Mouse (Mus musculus) forebrain, embryonic 13.5 days (tissue): Measurements from ENCODE around the gene Defb11. TPM values are rescaled to one million over a fixed set of nuclear protein-coding genes. Genes with fewer than 3 reads are reported as not detected.

Source experiments
- polyA plus RNA-seq: library from polyadenylated mRNA; unstranded; fragments of >200 nt; fragmentation: Nextera tagmentation; extraction: Ambion mirVana; gene quantifications from 2 replicates; pipeline ENCODE4 v1.2.1, GENCODE M21; 2015

Gene Defb11
- polyA plus RNA-seq, 1 experiment from 2014 or later = 3.2 TPM

Other genes starting within 250 kb of the Defb11 start
- not detected in 2 replicates for gene Defa34, start 240.6 kb downstream of the Defb11 start, polyA plus RNA-seq
- not detected in 2 replicates for gene AY761184, start 202.8 kb downstream of the Defb11 start, polyA plus RNA-seq
- not detected in 2 replicates for gene Defa24, start 171.9 kb downstream of the Defb11 start, polyA plus RNA-seq
- not detected in 2 replicates for gene Defb50, start 82.9 kb downstream of the Defb11 start, polyA plus RNA-seq
- gene Defb2, start 66.5 kb downstream of the Defb11 start, polyA plus RNA-seq = not detected in 2 replicates
- gene Defb10, start 47.5 kb downstream of the Defb11 start, polyA plus RNA-seq = not detected in 2 replicates
- not detected in 2 replicates for gene Defb9, start 21.0 kb downstream of the Defb11 start, polyA plus RNA-seq
- gene Defb15, start 26.3 kb upstream of the Defb11 start, polyA plus RNA-seq = not detected in 2 replicates
- not detected in 2 replicates for gene Defb35, start 31.9 kb upstream of the Defb11 start, polyA plus RNA-seq
- gene Defb13, start 40.4 kb upstream of the Defb11 start, polyA plus RNA-seq = not detected in 2 replicates
- not detected in 2 replicates for gene Fam90a1a, start 52.3 kb upstream of the Defb11 start, polyA plus RNA-seq
- gene Ccdc70, start 63.4 kb upstream of the Defb11 start, polyA plus RNA-seq = not detected in 2 replicates
- 1.3 TPM in 2 replicates for gene Atp7b, start 153.9 kb upstream of the Defb11 start, polyA plus RNA-seq
- gene Alg11, start 154.3 kb upstream of the Defb11 start, polyA plus RNA-seq = 28.9 and 29.6 TPM in 2 replicates
- 0.26 and 0.62 TPM in 2 replicates for gene Nek5, start 218.6 kb upstream of the Defb11 start, polyA plus RNA-seq